Mouse (Mus musculus) CD4-positive, CD25-positive, alpha-beta regulatory T cell, adult 4 months (primary cell): ENCODE measurements around the gene Ntrk1. TPM values are rescaled to one million over a fixed set of nuclear protein-coding genes. Genes with fewer than 3 reads are reported as not detected.

Experiments
- ATAC-seq: one replicate; pipeline ENCODE4 v1.8.0; 2017
- polyA plus RNA-seq, 2 experiments: library from polyadenylated mRNA; unstranded; fragments of 100-300 nt; shearing (Covaris generic); gene quantifications; one replicate each; pipeline ENCODE4 v1.2.1; 2017

The Ntrk1 gene
- polyA plus RNA-seq, 2 experiments from 2014 or later, result not detected

GRCm38 (mm10) chr3:87749036-87749435, 45.9 kb downstream of the Ntrk1 start:
- ATAC-seq, result peak; percentile 83

GRCm38 (mm10) chr3:87748431-87748830, 46.5 kb downstream of the Ntrk1 start, which contains the start of gene Lrrc71:
Lrrc71 (minus strand) TSS chr3:87748625.
- no peak for ATAC-seq

GRCm38 (mm10) chr3:87745036-87745659, 49.8 kb downstream of the Ntrk1 start:
- ATAC-seq, result no peak

- peak; percentile 56 for ATAC-seq
Measured at GRCm38 (mm10) chr3:87743927-87744326, 51.0 kb downstream of the Ntrk1 start.

GRCm38 (mm10) chr3:87742735-87743134, 52.2 kb downstream of the Ntrk1 start:
- peak; percentile 65 for ATAC-seq

GRCm38 (mm10) chr3:87742013-87742412, 52.9 kb downstream of the Ntrk1 start:
- ATAC-seq, result no peak

- ATAC-seq, result no peak
Measured at GRCm38 (mm10) chr3:87738906-87739305, 56.1 kb downstream of the Ntrk1 start.

- no peak for ATAC-seq
Measured at GRCm38 (mm10) chr3:87735335-87735734, 59.6 kb downstream of the Ntrk1 start.

- no peak for ATAC-seq
Measured at GRCm38 (mm10) chr3:87733984-87734761, 60.8 kb downstream of the Ntrk1 start.

- ATAC-seq, result no peak
Measured at GRCm38 (mm10) chr3:87733098-87733497, 61.9 kb downstream of the Ntrk1 start.

GRCm38 (mm10) chr3:87728696-87729095, 66.3 kb downstream of the Ntrk1 start:
- no peak for ATAC-seq

Other genes starting within 250 kb of the Ntrk1 start
- gene Arhgef11, start 177.6 kb downstream of the Ntrk1 start, polyA plus RNA-seq, result 1 to 10 TPM; 3.4 to 4.0 TPM
- 1 to 10 TPM; 1.3 to 1.8 TPM for gene Lrrc71, start 46.5 kb downstream of the Ntrk1 start, polyA plus RNA-seq
- 1 to 10 TPM in 1 of 2 experiments, under 1 TPM in 1; 0.17 to 1.6 TPM for gene Insrr, start 1.8 kb upstream of the Ntrk1 start, polyA plus RNA-seq
- 10 to 100 TPM; 57.3 to 93.7 TPM for gene Pear1, start 29.1 kb upstream of the Ntrk1 start, polyA plus RNA-seq
- gene Sh2d2a, start 51.6 kb upstream of the Ntrk1 start, polyA plus RNA-seq, result 100 to 1,000 TPM; 213 to 324 TPM
- gene Prcc, start 90.4 kb upstream of the Ntrk1 start, polyA plus RNA-seq, result 1 to 10 TPM; 3.8 to 6.0 TPM
- 10 to 100 TPM; 36.0 to 43.7 TPM for gene Hdgf, start 111.2 kb upstream of the Ntrk1 start, polyA plus RNA-seq
- 100 to 1,000 TPM; 169 TPM for gene Mrpl24, start 124.3 kb upstream of the Ntrk1 start, polyA plus RNA-seq
- 10 to 100 TPM in 1 of 2 experiments, 1 to 10 TPM in 1; 8.5 to 15.1 TPM for gene Isg20l2, start 135.2 kb upstream of the Ntrk1 start, polyA plus RNA-seq
- 10 to 100 TPM; 24.4 to 28.2 TPM for gene Rrnad1, start 135.6 kb upstream of the Ntrk1 start, polyA plus RNA-seq
- not detected for gene Crabp2, start 153.5 kb upstream of the Ntrk1 start, polyA plus RNA-seq
- gene Nes, start 175.9 kb upstream of the Ntrk1 start, polyA plus RNA-seq, result not detected
- not detected for gene Bcan, start 205.1 kb upstream of the Ntrk1 start, polyA plus RNA-seq
- gene Hapln2, start 232.4 kb upstream of the Ntrk1 start, polyA plus RNA-seq, result under 1 TPM in 1 of 2 experiments, not detected in 1; 0.17 TPM
- gene Gpatch4, start 247.9 kb upstream of the Ntrk1 start, polyA plus RNA-seq, result 10 to 100 TPM; 33.8 to 36.0 TPM